Mouse (Mus musculus) heart, postnatal 14 days (tissue): ENCODE data around the gene Trim15. TPM values are rescaled to one million over a fixed set of nuclear protein-coding genes. Genes with fewer than 3 reads are reported as not detected.

ENCODE experiments used
- DNase-seq, 2 experiments: peaks; one replicate each; pipeline ENCODE4 v3.0.0; 2021 to 2022
- intact Hi-C: fragments of 180-260 bp; cut with DNase I; formaldehyde crosslinking; loops from one replicate; pipeline ENCODE4 v1.15.1; 2025
- total RNA-seq, 2 experiments: library from RNA; stranded (reverse); gene quantifications; 2 replicates each; pipeline ENCODE4 v1.2.3; 2021

Trim15 gene
- total RNA-seq, 2 experiments from 2014 or later, result not detected

GRCm38 (mm10) chr17:36874636-36875035 is 7.6 kb upstream of the Trim15 start:
- intact Hi-C loops, result no loop called here

GRCm38 (mm10) chr17:36869955-36870810 is 3.2 kb upstream of the Trim15 start:
- intact Hi-C loops, result no loop called here
- peak; percentile 46 to 54 for DNase-seq

More at GRCm38 (mm10) chr17:36874636-36875035, 7.6 kb upstream of the Trim15 start:
- DNase-seq, result no peak

GRCm38 (mm10) chr17:36869284-36869954 is 2.4 kb upstream of the Trim15 start, which contains the start of gene Trim10:
Gene Trim10 (plus strand): TSS chr17:36869574.
- intact Hi-C loops, result no loop called here

GRCm38 (mm10) chr17:36868836-36869235 is 1.8 kb upstream of the Trim15 start:
- intact Hi-C loops, result no loop called here
- no peak for DNase-seq

More at GRCm38 (mm10) chr17:36869284-36869954, 2.4 kb upstream of the Trim15 start, which contains the start of gene Trim10:
- no peak for DNase-seq

- intact Hi-C loops, result no loop called here
Measured at GRCm38 (mm10) chr17:36861680-36862079, 5.3 kb downstream of the Trim15 start.

GRCm38 (mm10) chr17:36858181-36858580 is 8.8 kb downstream of the Trim15 start:
- intact Hi-C loops, result no loop called here
- no peak for DNase-seq

More at GRCm38 (mm10) chr17:36861680-36862079, 5.3 kb downstream of the Trim15 start:
- DNase-seq, result no peak

GRCm38 (mm10) chr17:36856236-36856635 is 10.8 kb downstream of the Trim15 start:
- intact Hi-C loops, result no loop called here
- DNase-seq, result no peak

GRCm38 (mm10) chr17:36855484-36855883 is 11.5 kb downstream of the Trim15 start:
- no peak for DNase-seq

GRCm38 (mm10) chr17:36851627-36852026 is 15.4 kb downstream of the Trim15 start:
- DNase-seq, result no peak
- intact Hi-C loops, result no loop called here

More at GRCm38 (mm10) chr17:36855484-36855883, 11.5 kb downstream of the Trim15 start:
- intact Hi-C loops, result no loop called here

GRCm38 (mm10) chr17:36851200-36851599 is 15.8 kb downstream of the Trim15 start:
- intact Hi-C loops, result no loop called here
- DNase-seq, result no peak

GRCm38 (mm10) chr17:36849992-36850391 is 17.0 kb downstream of the Trim15 start:
- no peak for DNase-seq
- intact Hi-C loops, result no loop called here

- intact Hi-C loops, result no loop called here
- DNase-seq, result no peak
Measured at GRCm38 (mm10) chr17:36848911-36849310, 18.1 kb downstream of the Trim15 start.

- no peak for DNase-seq
- intact Hi-C loops, result loop anchor here (5.0 kb wide), 1 partner anchor 108 kb away; the partner anchor contains the start of gene Ppp1r11
Measured at GRCm38 (mm10) chr17:36844725-36845124, 22.3 kb downstream of the Trim15 start.

- DNase-seq, result peak in 1 of 2 experiments; percentile 21
- intact Hi-C loops, result loop anchor here (5.0 kb wide), 1 partner anchor 108 kb away; the partner anchor contains the start of gene Ppp1r11
Measured at GRCm38 (mm10) chr17:36844286-36844719, 22.7 kb downstream of the Trim15 start.

GRCm38 (mm10) chr17:36843696-36844095 is 23.3 kb downstream of the Trim15 start:
- intact Hi-C loops, result loop anchor here (5.0 kb wide), 1 partner anchor 109 kb away; the partner anchor contains the start of gene Ppp1r11

GRCm38 (mm10) chr17:36840961-36841445 is 26.0 kb downstream of the Trim15 start:
- no peak for DNase-seq
- intact Hi-C loops, result loop anchor here (5.0 kb wide), 1 partner anchor 111 kb away; the partner anchor contains the start of gene Ppp1r11

More at GRCm38 (mm10) chr17:36843696-36844095, 23.3 kb downstream of the Trim15 start:
- no peak for DNase-seq

- intact Hi-C loops, result loop anchor here (5.0 kb wide), 3 partner anchors 112 to 207 kb away; partner anchors contain the start of genes Gabbr1, Ppp1r11 and Zfp57
- DNase-seq, result no peak
Measured at GRCm38 (mm10) chr17:36839931-36840330, 27.1 kb downstream of the Trim15 start.

- intact Hi-C loops, result loop anchor here (5.0 kb wide), 2 partner anchors 163 to 208 kb away; partner anchors contain the start of genes Gabbr1 and Zfp57
- DNase-seq, result no peak
Measured at GRCm38 (mm10) chr17:36839001-36839400, 28.0 kb downstream of the Trim15 start.

- intact Hi-C loops, result loop anchor here (5.0 kb wide), 2 partner anchors 165 to 210 kb away; partner anchors contain the start of genes Gabbr1 and Zfp57
- DNase-seq, result peak; percentile 97 to 99
Measured at GRCm38 (mm10) chr17:36836874-36837647, 29.9 kb downstream of the Trim15 start, which contains the start of gene Trim26. Gene Trim26 (plus strand): TSS chr17:36837134.
